Mouse (Mus musculus) liver, adult 2 months (tissue): ENCODE measurements around the gene Arhgap22.

ENCODE experiments used
- CTCF ChIP-seq: fragments of 200-500 bp; IDR thresholded peaks from 2 replicates; pipeline ENCODE4 v1.5.1; 2011; ENCODE audit warnings: low read depth, low read length, control low read depth
- POLR2A ChIP-seq: fragments of 200-500 bp; IDR thresholded peaks from 2 replicates; pipeline ENCODE4 v1.6.1; 2011; ENCODE audit warnings: low read length, control low read depth; ENCODE audit not compliant: insufficient read depth; ENCODE audit errors: extremely low read depth

DNA sequence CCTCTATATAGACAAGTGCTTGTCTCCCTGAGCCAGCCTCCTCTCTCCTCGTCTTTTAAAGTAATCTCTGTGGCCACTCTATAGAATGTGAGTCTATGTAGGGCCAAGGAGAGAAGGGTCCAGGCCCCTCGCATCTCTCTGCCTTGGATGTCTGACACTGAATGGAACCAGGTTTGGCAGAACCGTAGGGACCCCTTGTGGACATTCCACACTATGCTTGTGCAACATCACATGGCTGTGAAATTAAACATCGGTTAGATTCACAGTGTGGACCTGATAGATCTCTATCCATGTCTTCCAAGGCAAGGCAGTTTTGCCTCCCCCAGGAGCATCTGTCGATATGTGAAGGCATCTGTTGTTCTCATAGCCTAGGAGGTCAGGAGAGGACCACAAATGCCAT is 124.9 kb downstream of the Arhgap22 start:
- TF ChIP-seq CTCF (no peak), POLR2A (no peak)
